Mouse (Mus musculus) olfactory bulb, adult 2 months (tissue): ENCODE data around the gene Ntrk3.

Source experiments
- CTCF ChIP-seq: fragments of 200-500 bp; IDR thresholded peaks from 2 replicates; pipeline ENCODE4 v1.5.1; 2012; ENCODE audit warnings: low read depth, mild to moderate bottlenecking, low read length, moderate library complexity; ENCODE audit not compliant: insufficient read depth
- POLR2A ChIP-seq: fragments of 200-500 bp; IDR thresholded peaks from 2 replicates; pipeline ENCODE4 v1.6.1; 2012; ENCODE audit warnings: mild to moderate bottlenecking, low read depth, low read length, moderate library complexity; ENCODE audit not compliant: insufficient read depth

- TF ChIP-seq POLR2A (no peak), CTCF (no peak)
Observed at GRCm38 (mm10) chr7:78586800-78587199, 151.0 kb downstream of the Ntrk3 start.
